19 mouse cellular contexts compared by ENCODE assay signal in the genomic region with DNA sequence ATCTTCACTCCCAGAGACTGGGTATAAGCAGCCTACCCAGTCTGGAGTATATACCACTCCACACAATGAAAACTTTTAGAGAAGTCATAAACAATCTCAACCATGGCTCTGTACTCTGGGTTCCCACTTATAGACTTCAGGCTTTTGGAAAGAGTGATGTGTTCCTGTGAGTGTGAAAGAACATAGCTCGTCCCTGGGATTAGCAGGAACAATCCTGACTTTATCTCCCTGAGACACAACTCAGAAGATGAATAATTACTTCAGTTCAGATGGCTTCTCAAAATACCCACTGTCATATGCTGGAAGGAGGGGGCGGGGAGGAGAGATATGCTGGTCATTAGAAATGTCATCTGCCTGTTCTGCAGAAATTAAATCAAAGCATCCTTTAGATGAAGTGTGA.
"Had no signal": no experiment of that assay in that cellular context is flagged by ENCODE, and none has a peak within 500 bp of the region (broad histone marks: within the 10 kb centered on the region; RNA-seq: fewer than 3 reads in every experiment).

No protein-coding gene starts in this region.

- H3K36me3 ChIP-seq: lung, embryonic 15.5 days; midbrain, embryonic 10.5 days; midbrain, embryonic 13.5 days; neural tube, embryonic 13.5 days; neural tube, embryonic 15.5 days had no signal

- H3K4me1 ChIP-seq: lung, embryonic 15.5 days; midbrain, embryonic 10.5 days; midbrain, embryonic 13.5 days; neural tube, embryonic 13.5 days; neural tube, embryonic 15.5 days had no signal

- H3K9ac ChIP-seq: liver, postnatal 0 days; lung, embryonic 15.5 days; midbrain, embryonic 13.5 days; neural tube, embryonic 13.5 days; neural tube, embryonic 15.5 days had no signal

- H3K9me3 ChIP-seq: lung, embryonic 15.5 days; midbrain, embryonic 10.5 days; midbrain, embryonic 13.5 days; neural tube, embryonic 13.5 days; neural tube, embryonic 15.5 days had no signal

- H3K4me2 ChIP-seq: lung, embryonic 15.5 days; midbrain, embryonic 13.5 days; neural tube, embryonic 13.5 days; neural tube, embryonic 15.5 days had no signal

- H3K27me3 ChIP-seq: lung, embryonic 15.5 days; midbrain, embryonic 13.5 days; neural tube, embryonic 13.5 days; neural tube, embryonic 15.5 days had no signal

- ATAC-seq: liver, postnatal 0 days; lung, postnatal 0 days had no signal

- DNase-seq: liver, postnatal 0 days; lung, adult 2 months; lung, postnatal 14 days; lung, postnatal 36 days; retina, postnatal 1 day; right cerebral cortex, adult 18-20 months; right cerebral cortex, postnatal 25 days; right cerebral cortex, postnatal 4 days; spleen, adult 18-20 months; thymus, adult 18-20 months; thymus, postnatal 14 days; thymus, postnatal 36 days had no signal

- H3K27ac ChIP-seq: lung, embryonic 15.5 days; midbrain, embryonic 10.5 days; midbrain, embryonic 13.5 days; neural tube, embryonic 13.5 days; neural tube, embryonic 15.5 days had no signal

- H3K4me3 ChIP-seq: lung, embryonic 15.5 days; midbrain, embryonic 10.5 days; midbrain, embryonic 13.5 days; myocyte; neural tube, embryonic 13.5 days; neural tube, embryonic 15.5 days had no signal
